Mouse (Mus musculus) olfactory bulb, adult 2 months (tissue): ENCODE results near the gene Nolc1. TPM values are rescaled to one million over a fixed set of nuclear protein-coding genes. Genes with fewer than 3 reads are reported as not detected.
"Not testable (repeated sequence)": the region's sequence is repeated elsewhere in the genome, so short reads cannot be mapped to it uniquely, and the experiment has no call there.

Experiments
- H3K27ac ChIP-seq: fragments of 200-500 bp; 2 replicates; pipeline ENCODE4 v1.5.1; 2012; ENCODE audit warnings: low read depth, low read length; ENCODE audit not compliant: insufficient read depth
- H3K4me1 ChIP-seq: fragments of 200-500 bp; 2 replicates; pipeline ENCODE4 v1.6.1; 2012; ENCODE audit warnings: low read length; ENCODE audit not compliant: control insufficient read depth, insufficient read depth
- H3K4me3 ChIP-seq: fragments of 200-500 bp; 2 replicates; pipeline ENCODE4 v1.5.1; 2012; ENCODE audit warnings: mild to moderate bottlenecking, low read depth, low read length, moderate library complexity; ENCODE audit not compliant: insufficient read depth
- CTCF ChIP-seq: fragments of 200-500 bp; IDR thresholded peaks from 2 replicates; pipeline ENCODE4 v1.5.1; 2012; ENCODE audit warnings: low read depth, mild to moderate bottlenecking, low read length, moderate library complexity; ENCODE audit not compliant: insufficient read depth
- POLR2A ChIP-seq: fragments of 200-500 bp; IDR thresholded peaks from 2 replicates; pipeline ENCODE4 v1.6.1; 2012; ENCODE audit warnings: mild to moderate bottlenecking, low read depth, low read length, moderate library complexity; ENCODE audit not compliant: insufficient read depth
- WGBS: fragments of 180-500 bp; shearing (Covaris S2); methylation state at CpG from one replicate; pipeline ENCODE4 v1.1.7; 2018; 5-methylcytosine and 5-hydroxymethylcytosine counted together
- polyA plus RNA-seq: library from polyadenylated mRNA; stranded (reverse); fragments of >200 nt; gene quantifications from 2 replicates; pipeline ENCODE4 v1.2.4, GENCODE M21; 2012; ENCODE audit warnings: low replicate concordance; ENCODE audit not compliant: missing spikeins, insufficient read depth, insufficient read length

The Nolc1 gene
- polyA plus RNA-seq, 1 experiment, result not detected

DNA sequence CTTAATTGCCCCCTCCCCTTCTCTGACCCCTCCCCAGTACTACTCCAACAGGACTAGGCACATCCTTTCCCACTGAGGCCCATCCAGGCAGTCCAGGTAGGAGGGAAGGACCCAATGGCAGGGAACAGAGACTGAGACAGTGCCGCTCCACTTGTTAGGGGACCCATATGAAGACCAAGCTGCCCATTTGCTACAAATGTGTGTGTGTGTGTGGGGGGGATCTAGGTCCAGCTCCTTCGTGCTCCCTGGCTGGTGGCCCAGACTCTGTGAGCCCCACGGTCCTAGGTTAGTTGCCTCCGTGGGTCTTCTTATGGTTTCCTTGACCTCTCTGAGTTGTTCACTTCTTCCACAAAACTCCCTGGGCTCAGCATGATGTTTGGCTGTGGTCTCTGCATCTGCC is 50.6 kb downstream of the Nolc1 start:
- H3K4me3 ChIP-seq, result no peak overlapping the region
- no peak overlapping the region for H3K27ac ChIP-seq
- 82% methylated on average over 4 of the region's 4 CpGs for WGBS
- TF ChIP-seq POLR2A (no peak), CTCF (no peak)
- H3K4me1 ChIP-seq, result peaks cover 2% of the 10 kb centered on the region; the same call in 1 of the 2 replicates

DNA sequence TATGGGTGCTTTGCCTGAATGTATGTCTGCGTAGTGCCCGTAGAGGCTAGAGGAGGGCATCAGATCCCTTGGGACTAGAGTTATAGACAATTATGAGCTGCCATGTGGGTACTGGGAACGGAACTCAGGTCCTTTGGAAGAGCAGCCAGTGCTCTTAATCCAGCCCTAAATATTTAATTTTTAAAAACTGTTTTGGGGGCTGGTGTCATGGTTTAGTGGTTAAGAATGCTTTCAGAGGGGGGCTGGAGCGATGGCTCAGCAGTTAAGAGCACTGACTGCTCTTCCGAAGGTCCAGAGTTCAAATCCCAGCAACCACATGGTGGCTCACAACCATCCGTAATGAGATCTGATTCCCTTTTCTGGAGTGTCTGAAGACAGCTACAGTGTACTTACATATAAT is 54.1 kb downstream of the Nolc1 start:
- H3K4me3 ChIP-seq, H3K27ac ChIP-seq, H3K4me1 ChIP-seq: not testable (repeated sequence)
- 76% methylated on average over 6 of the region's 6 CpGs for WGBS

DNA sequence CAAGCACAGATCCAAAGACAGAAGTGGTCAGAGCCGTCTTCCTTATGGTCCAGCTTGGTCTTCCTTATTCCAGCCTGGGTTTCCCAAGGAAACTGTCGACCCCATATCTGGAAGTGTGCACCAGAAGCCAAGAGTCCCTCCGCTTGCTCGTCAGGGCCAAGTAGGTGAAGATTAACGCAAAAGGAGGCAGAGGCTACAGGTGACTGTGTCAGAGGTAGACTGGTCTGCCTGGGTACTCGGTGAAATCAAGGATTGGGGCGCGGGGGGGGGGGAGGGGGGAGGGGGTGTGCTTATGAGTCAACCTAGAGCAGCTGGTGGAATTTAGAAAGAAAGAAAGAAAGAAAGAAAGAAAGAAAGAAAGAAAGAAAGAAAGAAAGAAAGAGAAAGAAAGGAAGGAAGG is 55.6 kb downstream of the Nolc1 start:
- no peak overlapping the region for H3K27ac ChIP-seq
- H3K4me1 ChIP-seq, result peaks cover 19% of the 10 kb centered on the region
- 5% methylated on average over 8 of the region's 8 CpGs for WGBS
- H3K4me3 ChIP-seq, result no peak overlapping the region
- no peak for TF ChIP-seq CTCF
- TF ChIP-seq POLR2A, result no peak

DNA sequence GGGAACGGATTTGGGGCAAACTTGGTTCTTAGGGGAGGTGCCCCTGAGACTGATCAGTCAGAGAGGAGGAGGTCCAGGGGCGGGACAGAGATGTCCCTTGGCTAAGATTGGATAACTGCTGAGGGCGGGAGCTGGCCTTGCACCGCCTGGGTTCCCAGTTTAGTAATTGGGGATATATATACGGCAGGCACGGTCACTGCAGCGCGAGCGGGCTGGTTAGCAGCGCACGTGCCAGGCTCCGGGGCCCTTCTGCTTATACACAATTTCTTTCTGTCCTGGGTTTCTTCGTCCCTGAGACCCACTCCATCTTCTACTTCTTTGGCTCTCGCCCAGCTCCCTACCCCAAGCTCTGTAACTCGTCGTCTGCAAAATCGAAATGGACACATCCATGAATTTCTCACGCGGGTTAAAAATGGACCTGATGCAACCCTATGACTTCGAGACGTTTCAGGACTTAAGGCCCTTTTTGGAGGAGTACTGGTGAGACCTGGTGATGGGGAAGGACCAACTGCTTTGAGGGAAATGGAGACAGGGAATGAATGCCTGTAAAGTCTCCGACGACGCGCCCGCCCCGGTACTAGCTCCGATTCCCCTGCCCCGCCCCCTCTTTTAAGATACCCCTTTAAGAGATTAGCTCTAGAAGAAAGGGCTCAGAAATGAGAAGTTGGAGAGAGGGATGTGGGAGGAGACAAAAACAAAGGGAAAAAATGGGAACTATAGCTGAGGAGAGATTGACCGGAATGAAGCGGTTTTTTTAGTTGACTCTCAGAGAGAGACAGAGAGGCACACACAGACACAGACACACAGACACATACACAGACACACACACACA is 56.2 kb downstream of the Nolc1 start, which contains the start of gene Elovl3:
Elovl3 (plus strand) TSS at position 204 of the 832 bp plus-strand sequence.
- TF ChIP-seq POLR2A (no peak), CTCF (no peak)
- WGBS, result 3% methylated on average over 31 of the region's 31 CpGs
- Histone ChIP-seq H3K4me3 (no peak within 1 kb of the TSS), H3K4me1 (peaks cover 26% of the 10 kb centered on the region), H3K27ac (no peak within 1 kb of the TSS)

DNA sequence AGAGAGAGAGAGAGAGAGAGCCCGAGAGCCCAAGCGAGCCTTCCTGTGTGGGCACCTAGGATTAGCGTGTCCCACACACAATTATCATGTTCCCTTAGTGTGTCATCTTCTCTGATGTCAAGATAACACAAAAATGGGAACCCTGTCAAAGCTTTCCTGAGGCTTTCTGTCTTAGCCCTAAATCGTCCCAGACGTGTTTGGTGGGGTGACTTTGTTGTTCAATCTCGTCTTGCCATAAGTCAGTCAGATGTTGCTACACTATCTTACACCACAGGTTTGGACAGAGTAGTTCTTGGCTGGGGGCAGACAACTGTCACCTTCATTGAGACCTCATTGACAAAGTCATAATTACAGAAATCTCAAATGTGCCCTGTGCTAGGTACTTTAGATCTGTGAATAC is 56.9 kb downstream of the Nolc1 start:
- H3K27ac ChIP-seq, result no peak overlapping the region
- WGBS, result 20% methylated on average over 6 of the region's 6 CpGs
- H3K4me1 ChIP-seq, result peaks cover 30% of the 10 kb centered on the region
- no peak overlapping the region for H3K4me3 ChIP-seq
- no peak for TF ChIP-seq CTCF
- TF ChIP-seq POLR2A, result no peak

Other genes with a start within 250 kb of the Nolc1 start
- gene Armh3, start 77.4 kb upstream of the Nolc1 start, polyA plus RNA-seq, result not detected in 2 replicates
- not detected in 2 replicates for gene Hps6, start 72.4 kb upstream of the Nolc1 start, polyA plus RNA-seq
- gene Pprc1, start 31.0 kb upstream of the Nolc1 start, polyA plus RNA-seq, result not detected in 2 replicates
- 245 TPM in 1 of 2 replicates, not detected in the other for gene Ldb1, start 30.6 kb upstream of the Nolc1 start, polyA plus RNA-seq
- gene Elovl3, start 56.0 kb downstream of the Nolc1 start, polyA plus RNA-seq, result not detected in 2 replicates
- not detected in 2 replicates for gene Pitx3, start 72.5 kb downstream of the Nolc1 start, polyA plus RNA-seq
- 348 TPM in 1 of 2 replicates, not detected in the other for gene Gbf1, start 76.6 kb downstream of the Nolc1 start, polyA plus RNA-seq
- not detected in 2 replicates for gene Nfkb2, start 228.5 kb downstream of the Nolc1 start, polyA plus RNA-seq